Mouse (Mus musculus) neural tube, embryonic 14.5 days (tissue): ENCODE data around the gene Ptgr1. TPM values are rescaled to one million over a fixed set of nuclear protein-coding genes. Genes with fewer than 3 reads are reported as not detected.

ENCODE experiments used
- ATAC-seq: fragments of 200-750 bp; cut with Nextera tagmentation; 2 replicates; pipeline ENCODE4 v1.8.0; 2017; ENCODE audit warnings: low read depth, mild to moderate bottlenecking, moderate TSS enrichment, moderate library complexity
- H3K27ac ChIP-seq: fragments of 300-500 bp; sonication (generic); 2 replicates; pipeline ENCODE4 v1.5.1; 2014; ENCODE audit warnings: low read depth, mild to moderate bottlenecking, control low read depth, low read length, moderate library complexity, mixed read lengths
- H3K27me3 ChIP-seq: fragments of 300-500 bp; sonication (generic); 2 replicates; pipeline ENCODE4 v1.6.1; 2014; ENCODE audit warnings: low read length; ENCODE audit not compliant: control insufficient read depth, insufficient read depth
- H3K36me3 ChIP-seq: fragments of 300-500 bp; sonication (generic); 2 replicates; pipeline ENCODE4 v1.6.1; 2014; ENCODE audit warnings: low read length, mixed read lengths; ENCODE audit not compliant: control insufficient read depth, insufficient read depth
- H3K4me1 ChIP-seq: fragments of 300-500 bp; sonication (generic); 2 replicates; pipeline ENCODE4 v1.6.1; 2014; ENCODE audit warnings: low read length; ENCODE audit not compliant: control insufficient read depth, insufficient read depth
- H3K4me2 ChIP-seq: fragments of 300-500 bp; sonication (generic); 2 replicates; pipeline ENCODE4 v1.6.1; 2014; ENCODE audit warnings: mild to moderate bottlenecking, low read depth, low read length, control low read depth
- H3K4me3 ChIP-seq: fragments of 300-500 bp; sonication (generic); 2 replicates; pipeline ENCODE4 v1.5.1; 2014; ENCODE audit warnings: low read depth, low read length, control low read depth, mixed read lengths
- H3K9ac ChIP-seq: fragments of 300-500 bp; sonication (generic); replicated peaks from 2 replicates; pipeline ENCODE4 v1.6.1; 2014; ENCODE audit warnings: low read depth, mild to moderate bottlenecking, control low read depth, low read length, mixed read lengths
- H3K9me3 ChIP-seq: fragments of 300-500 bp; sonication (generic); 2 replicates; pipeline ENCODE4 v1.6.1; 2016; ENCODE audit warnings: low read length; ENCODE audit not compliant: control insufficient read depth
- WGBS: fragments of 180-500 bp; shearing (Covaris S2); extraction: QIAGEN DNeasy Blood & Tissue Kit; methylation state at CpG from one replicate; pipeline ENCODE4 v1.1.7; 2014; 5-methylcytosine and 5-hydroxymethylcytosine counted together
- polyA plus RNA-seq: library from polyadenylated mRNA; unstranded; fragments of >200 nt; fragmentation: Nextera tagmentation; extraction: Ambion mirVana; gene quantifications from 2 replicates; pipeline ENCODE4 v1.2.1, GENCODE M21; 2014

Gene Ptgr1
- polyA plus RNA-seq, 1 experiment from 2014 or later, result 3.6 TPM

GRCm38 (mm10) chr4:58925664-58926063, 61.3 kb downstream of the Ptgr1 start:
- Histone ChIP-seq H3K9ac (no peak overlapping the region), H3K36me3 (no peaks in the 10 kb centered on the region), H3K27ac (no peak overlapping the region), H3K4me2 (no peak overlapping the region), H3K4me1 (no peaks in the 10 kb centered on the region), H3K9me3 (peaks cover 2% of the 10 kb centered on the region; the same call in 1 of the 2 replicates), H3K4me3 (no peak overlapping the region), H3K27me3 (no peaks in the 10 kb centered on the region)
- no peak for ATAC-seq
- 47% methylated on average over 5 of the region's 5 CpGs for WGBS

- H3K4me1 ChIP-seq, result no peaks in the 10 kb centered on the region
- H3K4me2 ChIP-seq, result no peak overlapping the region
- no peak overlapping the region for H3K9ac ChIP-seq
- no peak for ATAC-seq
- 77% methylated on average over 2 of the region's 2 CpGs for WGBS
- no peak overlapping the region for H3K27ac ChIP-seq
- peaks cover 2% of the 10 kb centered on the region; the same call in 1 of the 2 replicates for H3K9me3 ChIP-seq
- no peaks in the 10 kb centered on the region for H3K27me3 ChIP-seq
- no peak overlapping the region for H3K4me3 ChIP-seq
- no peaks in the 10 kb centered on the region for H3K36me3 ChIP-seq
Observed at GRCm38 (mm10) chr4:58923933-58924332, 63.0 kb downstream of the Ptgr1 start.

Other genes starting within 250 kb of the Ptgr1 start
- 0.21 TPM in 1 of 2 replicates, not detected in the other for gene Olfr267, start 199.4 kb downstream of the Ptgr1 start, polyA plus RNA-seq
- gene Ecpas, start 74.4 kb downstream of the Ptgr1 start, polyA plus RNA-seq, result 55.7 and 58.6 TPM in 2 replicates
- gene Zkscan16, start 43.5 kb downstream of the Ptgr1 start, polyA plus RNA-seq, result 2.5 and 2.6 TPM in 2 replicates
- gene Dnajc25, start 7.9 kb upstream of the Ptgr1 start, polyA plus RNA-seq, result 6.9 and 7.4 TPM in 2 replicates
- 8.4 and 10.2 TPM in 2 replicates for gene Gm20503, start 16.1 kb upstream of the Ptgr1 start, polyA plus RNA-seq
- gene Gng10, start 48.0 kb upstream of the Ptgr1 start, polyA plus RNA-seq, result 197 and 226 TPM in 2 replicates
- 0.05 TPM in 1 of 2 replicates, not detected in the other for gene AI481877, start 151.9 kb upstream of the Ptgr1 start, polyA plus RNA-seq
- 25.9 and 26.6 TPM in 2 replicates for gene Ugcg, start 202.1 kb upstream of the Ptgr1 start, polyA plus RNA-seq